In genomic region chr4:62228391-62228790, GRCm38 (mm10) we compare ENCODE assay signal across 9 mouse cellular contexts. TPM values are rescaled to one million over a fixed set of nuclear protein-coding genes. Genes with fewer than 3 reads are reported as not detected.
DNase-seq lines count a peak whose midpoint lies in the region; ATAC-seq and TF ChIP-seq lines count a peak whose summit lies in the region.
"Had no signal": no experiment of that assay in that cellular context is flagged by ENCODE, and none has a peak within 500 bp of the region (broad histone marks: within the 10 kb centered on the region; RNA-seq: fewer than 3 reads in every experiment).

No protein-coding gene starts in this region.

- peak; percentile 76 for TF ChIP-seq CTCF in hindbrain, postnatal 0 days (IDR thresholded peaks at IDR 0.05; ENCODE audit: low read depth)

- DNase-seq in gastrocnemius, adult 18-20 months (ENCODE audit: low spot score): peak; percentile 31
- no peak for DNase-seq in gastrocnemius, postnatal 25 days
- DNase-seq in urinary bladder, adult 2 months (ENCODE audit: low spot score): peak; percentile 31
- no peak for DNase-seq in urinary bladder, postnatal 4 days (ENCODE audit: low spot score in 2 of 2)
- DNase-seq in embryo, embryonic 11 days: peak; percentile 45
- DNase-seq in hindbrain, postnatal 0 days (ENCODE audit: low spot score): peak; percentile 59
- DNase-seq in lung, postnatal 25 days (ENCODE audit: low spot score): peak; percentile 36
- DNase-seq in testis, postnatal 14 days (ENCODE audit: low spot score): peak; percentile 39

- H3K4me3 ChIP-seq in hindbrain, postnatal 0 days (ENCODE audit: low read length): no peak overlapping the region

- H3K4me2 ChIP-seq in hindbrain, postnatal 0 days (ENCODE audit: low read depth, low read length): no peak overlapping the region

- H3K4me1 ChIP-seq in hindbrain, postnatal 0 days (ENCODE audit: insufficient read depth, low read length): no peaks in the 10 kb centered on the region

- WGBS in hindbrain, postnatal 0 days: 44% methylated on average over 10 of the region's 10 CpGs

- no peak overlapping the region for H3K9ac ChIP-seq in hindbrain, postnatal 0 days (replicated peaks; ENCODE audit: low read length)

- H3K27ac ChIP-seq in hindbrain, postnatal 0 days: no peak overlapping the region
- H3K27ac ChIP-seq: macrophage had no signal

- H3K27me3 ChIP-seq in hindbrain, postnatal 0 days (ENCODE audit: insufficient read depth, low read length): no peaks in the 10 kb centered on the region

- H3K9me3 ChIP-seq in hindbrain, postnatal 0 days (ENCODE audit: low read length): no peaks in the 10 kb centered on the region

- ATAC-seq in hindbrain, postnatal 0 days: no peak

- H3K36me3 ChIP-seq in hindbrain, postnatal 0 days (ENCODE audit: insufficient read depth, low read length): no peaks in the 10 kb centered on the region

RNA-seq across cellular contexts. Expression of gene Zfp37, which starts 2.5 kb away (rescaled TPM):
- 1 to 10 TPM in 1 of 2 experiments, under 1 TPM in 1; 0.82 to 1.3 TPM for total RNA-seq in gastrocnemius, adult 18-20 months (2021)
- total RNA-seq in gastrocnemius, postnatal 25 days (2021): 1 to 10 TPM in 1 of 2 experiments, under 1 TPM in 1; 0.86 to 1.2 TPM
- 5.8 and 6.1 TPM in 2 replicates for polyA plus RNA-seq in urinary bladder, adult 2 months (2012; rRNA removed)
- 12.5 and 14.4 TPM in 2 replicates for total RNA-seq in hindbrain, postnatal 0 days (2014; rRNA removed)
- polyA plus RNA-seq in hindbrain, postnatal 0 days (2015; fragmentation: Nextera tagmentation; extraction: Ambion mirVana): 15.6 and 16.2 TPM in 2 replicates

RNA-seq across cellular contexts. Expression of gene Slc31a2, which starts 34.0 kb away (rescaled TPM):
- total RNA-seq in gastrocnemius, adult 18-20 months (2021): 1 to 10 TPM; 5.3 to 6.2 TPM
- 1 to 10 TPM; 3.9 to 4.6 TPM for total RNA-seq in gastrocnemius, postnatal 25 days (2021)
- 26.4 and 27.9 TPM in 2 replicates for polyA plus RNA-seq in urinary bladder, adult 2 months (2012; rRNA removed)
- 17.7 and 19.3 TPM in 2 replicates for total RNA-seq in hindbrain, postnatal 0 days (2014; rRNA removed)
- 12.1 and 12.2 TPM in 2 replicates for polyA plus RNA-seq in hindbrain, postnatal 0 days (2015; fragmentation: Nextera tagmentation; extraction: Ambion mirVana)

Comparison
In these comparisons a context has a peak if more than half of its experiments do, and no peak if none do; other contexts are left out.
1. DNase-seq: peak in gastrocnemius, adult 18-20 months (single experiment), urinary bladder, adult 2 months (single experiment), embryo, embryonic 11 days (single experiment), hindbrain, postnatal 0 days (single experiment), lung, postnatal 25 days (single experiment) and testis, postnatal 14 days (single experiment); none in gastrocnemius, postnatal 25 days (single experiment) and urinary bladder, postnatal 4 days (0 of 2).